Mouse (Mus musculus) intestine, postnatal 0 days (tissue): ENCODE measurements around the gene Sh3bgrl2. TPM values are rescaled to one million over a fixed set of nuclear protein-coding genes. Genes with fewer than 3 reads are reported as not detected.

ENCODE experiments used
- ATAC-seq: fragments of 200-750 bp; cut with Nextera tagmentation; 2 replicates; pipeline ENCODE4 v1.8.0; 2017; ENCODE audit warnings: mild to moderate bottlenecking, moderate TSS enrichment, moderate library complexity
- H3K27ac ChIP-seq: fragments of 300-500 bp; sonication (generic); 2 replicates; pipeline ENCODE4 v1.5.1; 2014; ENCODE audit warnings: mild to moderate bottlenecking, low read depth, low read length, moderate library complexity
- H3K27me3 ChIP-seq: fragments of 300-500 bp; sonication (generic); replicated peaks from 2 replicates; pipeline ENCODE4 v1.6.1; 2014; ENCODE audit warnings: low read length, mixed read lengths; ENCODE audit not compliant: control insufficient read depth, insufficient read depth
- H3K36me3 ChIP-seq: fragments of 300-500 bp; sonication (generic); 2 replicates; pipeline ENCODE4 v1.6.1; 2014; ENCODE audit warnings: mild to moderate bottlenecking, moderate library complexity; ENCODE audit not compliant: control insufficient read depth, insufficient read depth
- H3K4me1 ChIP-seq: fragments of 300-500 bp; sonication (generic); replicated peaks from 2 replicates; pipeline ENCODE4 v1.6.1; 2014; ENCODE audit warnings: antibody characterized with exemption, low read length, mixed read lengths; ENCODE audit not compliant: control insufficient read depth, insufficient read depth
- H3K4me2 ChIP-seq: fragments of 300-500 bp; sonication (generic); replicated peaks from 2 replicates; pipeline ENCODE4 v1.6.1; 2014; ENCODE audit warnings: low read depth, mild to moderate bottlenecking, moderate library complexity
- H3K4me3 ChIP-seq: fragments of 300-500 bp; sonication (generic); 2 replicates; pipeline ENCODE4 v1.5.1; 2014; ENCODE audit warnings: low read depth, low read length
- H3K9ac ChIP-seq: fragments of 300-500 bp; sonication (generic); 2 replicates; pipeline ENCODE4 v1.6.1; 2014; ENCODE audit warnings: mild to moderate bottlenecking, low read depth, low read length
- H3K9me3 ChIP-seq: fragments of 300-500 bp; sonication (generic); 2 replicates; pipeline ENCODE4 v1.6.1; 2016; ENCODE audit warnings: mixed run types; ENCODE audit not compliant: control insufficient read depth
- CTCF ChIP-seq: sonication (generic); IDR thresholded peaks from 2 replicates; pipeline ENCODE4 v1.5.1; 2016; ENCODE audit warnings: low read depth, mild to moderate bottlenecking, control low read depth, antibody characterized with exemption, moderate library complexity
- WGBS: fragments of 180-500 bp; shearing (Covaris S2); extraction: QIAGEN DNeasy Blood & Tissue Kit; methylation state at CpG from one replicate; pipeline ENCODE4 v1.1.7; 2014; 5-methylcytosine and 5-hydroxymethylcytosine counted together
- polyA plus RNA-seq: library from polyadenylated mRNA; unstranded; fragments of >200 nt; fragmentation: Nextera tagmentation; extraction: Ambion mirVana; gene quantifications from 2 replicates; pipeline ENCODE4 v1.2.1, GENCODE M21; 2015

Sh3bgrl2 gene
- polyA plus RNA-seq, 1 experiment from 2014 or later, result 21.7 TPM

DNA sequence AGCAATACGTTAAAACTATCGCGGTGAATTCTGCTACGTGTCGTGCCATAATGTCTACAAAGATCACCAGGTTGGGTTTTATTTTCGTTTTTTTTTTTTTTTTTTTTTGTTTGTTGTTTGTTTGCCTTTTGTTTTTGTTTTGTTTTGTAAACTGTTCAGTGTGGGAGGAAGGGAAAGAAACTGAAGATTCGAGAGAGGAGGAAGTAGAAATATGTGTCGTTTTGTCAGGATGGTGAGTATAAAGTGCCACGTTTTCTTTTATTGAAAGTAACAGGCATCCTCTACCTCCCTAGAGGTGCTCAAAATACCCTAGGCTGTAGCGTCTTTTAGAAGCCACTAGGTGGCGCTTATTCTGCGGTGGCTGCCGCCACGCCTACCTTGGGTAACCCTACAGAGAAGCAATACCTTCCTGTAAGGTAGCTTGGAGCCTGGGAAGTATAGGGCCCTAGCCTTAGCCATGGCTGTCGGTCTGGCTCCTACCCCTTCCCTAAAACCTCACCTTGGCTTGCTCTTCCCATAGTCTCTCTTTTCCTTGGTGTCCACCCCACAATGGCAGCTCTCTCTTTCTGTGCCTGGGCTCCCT lies 104.6 kb downstream of the Sh3bgrl2 start:
- peak; percentile 74 for TF ChIP-seq CTCF
- Histone ChIP-seq H3K4me3 (no peak overlapping the region), H3K27ac (no peak overlapping the region), H3K36me3 (no peaks in the 10 kb centered on the region), H3K27me3 (no peaks in the 10 kb centered on the region), H3K4me2 (no peak overlapping the region), H3K9me3 (no peaks in the 10 kb centered on the region), H3K4me1 (no peaks in the 10 kb centered on the region), H3K9ac (no peak overlapping the region)
- ATAC-seq, result peak; percentile 43; the same call in 1 of the 2 replicates
- 37% methylated on average over 15 of the region's 15 CpGs for WGBS

DNA sequence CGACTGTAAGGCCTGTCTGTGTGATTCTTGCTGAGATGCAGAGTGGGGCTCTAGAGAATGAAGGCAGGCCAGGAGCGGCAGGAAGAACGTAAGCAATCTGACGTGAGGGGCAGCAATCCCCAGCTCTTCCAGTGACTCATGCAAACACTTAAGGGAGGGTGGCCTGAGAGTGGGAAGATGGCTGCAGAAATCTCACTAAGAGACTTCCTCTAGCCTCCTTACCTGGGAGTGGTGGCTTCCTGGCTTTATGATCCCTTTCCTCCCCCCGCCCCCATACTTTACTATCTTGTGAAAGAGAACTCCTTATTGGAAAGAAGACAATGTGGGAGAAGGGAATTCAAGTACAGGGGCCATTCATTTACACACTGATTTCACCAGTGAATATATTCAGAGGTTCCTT lies 106.5 kb downstream of the Sh3bgrl2 start:
- no peak for ATAC-seq
- Histone ChIP-seq H3K4me3 (no peak overlapping the region), H3K9ac (no peak overlapping the region), H3K36me3 (no peaks in the 10 kb centered on the region), H3K4me1 (no peaks in the 10 kb centered on the region), H3K9me3 (no peaks in the 10 kb centered on the region), H3K27ac (no peak overlapping the region), H3K4me2 (no peak overlapping the region), H3K27me3 (no peaks in the 10 kb centered on the region)
- no peak for TF ChIP-seq CTCF
- WGBS, result 53% methylated on average over 5 of the region's 5 CpGs

DNA sequence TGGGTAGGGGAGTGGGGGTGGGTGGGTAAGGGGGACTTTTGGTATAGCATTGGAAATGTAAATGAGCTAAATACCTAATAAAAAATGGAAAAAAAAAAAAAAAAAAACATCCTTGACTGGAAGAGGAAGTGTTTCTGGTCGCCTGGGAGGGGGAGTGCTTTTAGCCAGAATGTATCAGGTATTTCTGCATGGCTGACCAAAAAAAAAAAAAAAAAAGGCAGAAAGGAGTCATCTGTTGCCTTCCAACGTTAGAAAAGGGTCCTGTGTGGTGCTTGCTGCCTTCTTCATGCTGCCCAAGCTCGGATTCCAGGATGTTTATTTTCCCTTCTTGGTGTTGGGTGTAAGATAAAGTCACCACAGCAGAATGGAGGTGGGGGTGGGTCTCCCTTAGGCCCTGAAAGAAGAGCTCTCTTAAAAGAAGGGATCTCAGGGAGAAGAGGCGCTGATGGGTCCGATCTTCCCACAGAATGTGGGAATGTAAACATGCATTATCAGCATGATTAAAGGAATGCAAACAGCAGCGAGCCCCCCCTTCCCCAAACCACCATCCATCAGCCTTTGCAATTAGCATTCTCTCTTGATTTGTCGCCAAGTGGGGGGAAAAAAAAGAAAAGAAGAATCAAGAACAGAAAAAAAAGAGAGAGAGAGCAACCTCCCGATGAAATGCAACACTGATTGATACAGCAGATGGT lies 109.0 kb downstream of the Sh3bgrl2 start:
- Histone ChIP-seq H3K4me1 (no peaks in the 10 kb centered on the region), H3K4me3 (no peak overlapping the region), H3K9ac (no peak overlapping the region), H3K36me3 (no peaks in the 10 kb centered on the region), H3K27ac (no peak overlapping the region), H3K27me3 (no peaks in the 10 kb centered on the region), H3K9me3 (no peaks in the 10 kb centered on the region), H3K4me2 (no peak overlapping the region)
- no peak for ATAC-seq
- no peak for TF ChIP-seq CTCF
- 18% methylated on average over 8 of the region's 8 CpGs for WGBS

DNA sequence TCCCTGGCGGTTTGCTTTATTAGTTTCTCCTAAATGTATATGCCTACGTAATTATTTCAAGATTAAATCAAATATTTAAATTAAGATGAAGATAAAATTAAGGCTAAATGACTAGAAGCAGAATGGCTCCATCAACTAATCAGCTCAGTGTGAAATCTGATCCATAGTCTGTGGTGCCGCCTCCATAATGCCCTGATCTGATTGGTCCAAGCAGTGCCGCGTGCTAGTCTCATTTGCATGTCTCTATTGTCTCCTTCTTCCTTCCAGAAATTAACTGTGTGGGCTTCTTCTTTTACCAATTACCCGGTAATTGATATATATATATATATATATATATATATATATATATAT lies 109.5 kb downstream of the Sh3bgrl2 start:
- no peak overlapping the region for H3K9ac ChIP-seq
- no peak for TF ChIP-seq CTCF
- H3K27ac ChIP-seq, result no peak overlapping the region
- no peak overlapping the region for H3K4me2 ChIP-seq
- no peaks in the 10 kb centered on the region for H3K36me3 ChIP-seq
- no peaks in the 10 kb centered on the region for H3K9me3 ChIP-seq
- H3K27me3 ChIP-seq, result no peaks in the 10 kb centered on the region
- 37% methylated on average over 6 of the region's 6 CpGs for WGBS
- no peak for ATAC-seq
- H3K4me3 ChIP-seq, result no peak overlapping the region
- H3K4me1 ChIP-seq, result no peaks in the 10 kb centered on the region

DNA sequence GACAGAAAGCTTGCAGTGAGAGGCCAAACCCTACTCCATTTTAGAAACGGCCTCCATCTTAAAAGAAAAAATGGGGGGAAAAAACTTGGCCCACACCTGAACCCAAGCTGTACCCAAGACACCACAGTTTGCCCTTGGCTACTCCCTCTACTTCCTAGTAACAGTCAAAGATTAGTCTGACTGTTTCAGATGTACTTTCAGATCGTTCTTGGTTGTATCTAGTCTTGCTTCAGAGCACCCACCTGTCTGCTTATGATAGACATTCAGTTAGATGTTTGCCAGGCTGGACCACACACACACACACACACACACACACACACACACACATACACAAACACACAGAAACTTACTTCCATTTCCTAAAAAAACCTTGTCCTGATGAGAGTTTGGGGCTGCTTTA lies 111.0 kb downstream of the Sh3bgrl2 start:
- Histone ChIP-seq H3K9ac (no peak overlapping the region), H3K36me3 (no peaks in the 10 kb centered on the region), H3K4me2 (no peak overlapping the region), H3K27ac (no peak overlapping the region), H3K9me3 (no peaks in the 10 kb centered on the region), H3K4me3 (no peak overlapping the region), H3K27me3 (no peaks in the 10 kb centered on the region), H3K4me1 (no peaks in the 10 kb centered on the region)
- ATAC-seq, result no peak
- WGBS, result 96% methylated on average over 2 of the region's 2 CpGs
- no peak for TF ChIP-seq CTCF

DNA sequence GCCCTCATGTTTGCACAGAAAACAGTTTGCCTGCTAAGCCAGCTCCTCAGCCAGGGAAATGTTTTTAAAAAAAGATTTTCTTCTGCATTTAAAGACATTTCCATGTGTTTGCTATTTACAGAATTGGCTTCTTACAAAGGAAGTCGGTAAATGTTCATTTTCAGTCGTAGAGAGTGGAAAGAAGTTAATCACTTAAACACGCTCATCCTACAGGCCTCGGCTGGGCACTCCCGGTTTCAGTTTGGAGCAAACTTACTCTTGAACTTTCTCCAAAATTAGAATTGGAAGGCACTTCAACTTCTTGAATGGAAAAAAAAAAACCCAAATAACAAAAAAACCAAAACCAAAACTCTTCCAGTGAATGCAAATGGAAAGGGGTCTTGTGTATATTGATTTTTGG lies 113.7 kb downstream of the Sh3bgrl2 start:
- no peak for ATAC-seq
- H3K27me3 ChIP-seq, result no peaks in the 10 kb centered on the region
- H3K4me1 ChIP-seq, result no peaks in the 10 kb centered on the region
- no peak overlapping the region for H3K27ac ChIP-seq
- H3K4me2 ChIP-seq, result no peak overlapping the region
- TF ChIP-seq CTCF, result no peak
- WGBS, result 76% methylated on average over 5 of the region's 5 CpGs
- no peak overlapping the region for H3K9ac ChIP-seq
- no peaks in the 10 kb centered on the region for H3K36me3 ChIP-seq
- H3K9me3 ChIP-seq, result no peaks in the 10 kb centered on the region
- H3K4me3 ChIP-seq, result no peak overlapping the region
